Mouse (Mus musculus): ENCODE measurements around the gene Adora3. TPM values are rescaled to one million over a fixed set of nuclear protein-coding genes. Genes with fewer than 3 reads are reported as not detected.

Gene Adora3
- polyA plus RNA-seq, 1 experiment from 2014 or later = 0.24 TPM

Other genes starting within 250 kb of the Adora3 start
- 31.0 and 32.0 TPM in 2 replicates for gene Ddx20, start 183.3 kb upstream of the Adora3 start, polyA plus RNA-seq (2015; fragmentation: Nextera tagmentation; extraction: Ambion mirVana)
- 1.9 and 2.4 TPM in 2 replicates for gene Inka2, start 166.3 kb upstream of the Adora3 start, polyA plus RNA-seq (2015; fragmentation: Nextera tagmentation; extraction: Ambion mirVana)
- 74.3 and 76.1 TPM in 2 replicates for gene Rap1a, start 69.5 kb upstream of the Adora3 start, polyA plus RNA-seq (2015; fragmentation: Nextera tagmentation; extraction: Ambion mirVana)
- not detected in 2 replicates for gene Tmigd3, start within 50 bp of the Adora3 start, polyA plus RNA-seq (2015; fragmentation: Nextera tagmentation; extraction: Ambion mirVana)
- 0.39 and 0.41 TPM in 2 replicates for gene I830077J02Rik, start 61.8 kb downstream of the Adora3 start, polyA plus RNA-seq (2015; fragmentation: Nextera tagmentation; extraction: Ambion mirVana)
- gene Wdr77, start 88.5 kb downstream of the Adora3 start, polyA plus RNA-seq (2015; fragmentation: Nextera tagmentation; extraction: Ambion mirVana) = 107 TPM in 2 replicates
- gene Atp5f1, start 89.2 kb downstream of the Adora3 start, polyA plus RNA-seq (2015; fragmentation: Nextera tagmentation; extraction: Ambion mirVana) = 541 and 556 TPM in 2 replicates
- 3.4 and 4.4 TPM in 2 replicates for gene Ovgp1, start 102.9 kb downstream of the Adora3 start, polyA plus RNA-seq (2015; fragmentation: Nextera tagmentation; extraction: Ambion mirVana)
- gene Pifo, start 143.8 kb downstream of the Adora3 start, polyA plus RNA-seq (2015; fragmentation: Nextera tagmentation; extraction: Ambion mirVana) = 1.8 and 3.3 TPM in 2 replicates
- gene Chil5, start 162.0 kb downstream of the Adora3 start, polyA plus RNA-seq (2015; fragmentation: Nextera tagmentation; extraction: Ambion mirVana) = not detected in 2 replicates
- 0.15 and 0.27 TPM in 2 replicates for gene Chia1, start 242.4 kb downstream of the Adora3 start, polyA plus RNA-seq (2015; fragmentation: Nextera tagmentation; extraction: Ambion mirVana)